Mouse (Mus musculus) left cerebral cortex, adult 9 months (tissue): Measurements from ENCODE around the gene Tmem158.

Experiments used
- DNase-seq, 2 experiments: peaks; one replicate each; pipeline ENCODE4 v3.0.0; 2022; ENCODE audit warnings: low spot score in 2 of 2

Gene Tmem158

GRCm38 (mm10) chr9:123260611-123261021, at the start of gene Tmem158:
TSS of gene Tmem158 (minus strand) at chr9:123260764.
- DNase-seq: peak; percentile 45 to 81

GRCm38 (mm10) chr9:123309685-123310365, 49.3 kb upstream of the Tmem158 start:
- no peak for DNase-seq

- DNase-seq: peak; percentile 6 to 30
Measured at GRCm38 (mm10) chr9:123309073-123309472, 48.5 kb upstream of the Tmem158 start.

GRCm38 (mm10) chr9:123304917-123305316, 44.4 kb upstream of the Tmem158 start:
- no peak for DNase-seq

GRCm38 (mm10) chr9:123303952-123304351, 43.4 kb upstream of the Tmem158 start:
- no peak for DNase-seq

GRCm38 (mm10) chr9:123302759-123303313, 42.3 kb upstream of the Tmem158 start:
- DNase-seq: no peak

GRCm38 (mm10) chr9:123297862-123298261, 37.3 kb upstream of the Tmem158 start:
- DNase-seq: no peak

GRCm38 (mm10) chr9:123296229-123296628, 35.7 kb upstream of the Tmem158 start:
- no peak for DNase-seq

GRCm38 (mm10) chr9:123294581-123294980, 34.0 kb upstream of the Tmem158 start:
- DNase-seq: no peak

GRCm38 (mm10) chr9:123288378-123288777, 27.8 kb upstream of the Tmem158 start:
- DNase-seq: no peak

GRCm38 (mm10) chr9:123285623-123286022, 25.1 kb upstream of the Tmem158 start:
- no peak for DNase-seq

- DNase-seq: no peak
Measured at GRCm38 (mm10) chr9:123280775-123281174, 20.2 kb upstream of the Tmem158 start.

- no peak for DNase-seq
Measured at GRCm38 (mm10) chr9:123278003-123278402, 17.4 kb upstream of the Tmem158 start.

GRCm38 (mm10) chr9:123275373-123275772, 14.8 kb upstream of the Tmem158 start:
- DNase-seq: no peak

- DNase-seq: no peak
Measured at GRCm38 (mm10) chr9:123274674-123275073, 14.1 kb upstream of the Tmem158 start.

- DNase-seq: no peak
Measured at GRCm38 (mm10) chr9:123273876-123274275, 13.3 kb upstream of the Tmem158 start.

GRCm38 (mm10) chr9:123271552-123271951, 11.0 kb upstream of the Tmem158 start:
- DNase-seq: no peak

GRCm38 (mm10) chr9:123269906-123270558, 9.5 kb upstream of the Tmem158 start:
- DNase-seq: no peak

- peak; percentile 18 to 40 for DNase-seq
Measured at GRCm38 (mm10) chr9:123259896-123260610, 511 bp downstream of the Tmem158 start.

- peak in 1 of 2 experiments; percentile 68 for DNase-seq
Measured at GRCm38 (mm10) chr9:123259461-123259895, 1.1 kb downstream of the Tmem158 start.

- peak in 1 of 2 experiments; percentile 34 for DNase-seq
Measured at GRCm38 (mm10) chr9:123258796-123259195, 1.8 kb downstream of the Tmem158 start.

GRCm38 (mm10) chr9:123255736-123256135, 4.8 kb downstream of the Tmem158 start:
- DNase-seq: peak in 1 of 2 experiments; percentile 53
